Mouse (Mus musculus): ENCODE measurements around the gene Add3.
"Not testable (repeated sequence)": the region's sequence is repeated elsewhere in the genome, so short reads cannot be mapped to it uniquely, and the experiment has no call there.

The Add3 gene

GRCm38 (mm10) chr19:53193964-53194582 is 53.8 kb downstream of the Add3 start:
- peak; percentile 31 to 38 for DNase-seq (ENCODE audit: low spot score in 2 of 2)

DNA sequence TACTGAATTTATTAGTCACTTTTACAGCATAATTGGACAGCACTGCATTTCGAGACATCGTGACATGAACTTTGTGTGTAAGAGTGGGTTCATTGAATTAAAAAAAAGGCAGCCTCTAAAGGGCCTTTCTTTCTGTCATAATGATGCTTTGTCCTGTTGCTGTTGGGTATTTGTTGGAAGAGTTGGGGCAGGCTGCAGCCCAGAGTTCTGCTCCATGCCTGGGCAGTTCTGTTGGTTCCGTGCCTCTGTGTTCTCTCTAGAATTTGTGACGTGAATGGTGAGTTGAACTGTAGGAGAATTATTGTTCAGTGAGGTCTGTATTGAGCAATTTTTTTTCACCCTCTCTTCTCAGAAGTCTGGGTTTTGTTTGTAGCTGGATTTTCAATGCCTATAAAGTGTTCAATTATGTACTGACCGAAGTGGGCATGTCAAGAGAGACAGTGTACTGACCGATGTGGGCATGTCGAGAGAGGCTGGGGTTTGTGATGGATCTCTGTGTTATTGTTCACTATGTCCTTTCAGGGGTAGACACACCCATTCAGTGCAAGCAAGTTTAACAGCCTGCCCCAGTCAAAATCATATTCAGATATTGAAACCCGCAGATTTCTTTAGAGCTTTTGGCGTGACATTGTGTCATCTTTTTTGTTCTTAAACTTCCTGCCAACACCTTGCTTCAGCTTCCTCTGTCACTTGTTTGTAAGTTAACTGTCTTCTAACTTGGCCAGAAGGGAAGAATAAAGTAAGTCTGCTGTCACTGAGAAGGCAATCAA is 54.7 kb downstream of the Add3 start:
- DNase-seq (ENCODE audit: low spot score in 2 of 2) = no peak

GRCm38 (mm10) chr19:53196961-53197360 is 56.7 kb downstream of the Add3 start:
- no peak for DNase-seq (ENCODE audit: low spot score in 2 of 2)

DNA sequence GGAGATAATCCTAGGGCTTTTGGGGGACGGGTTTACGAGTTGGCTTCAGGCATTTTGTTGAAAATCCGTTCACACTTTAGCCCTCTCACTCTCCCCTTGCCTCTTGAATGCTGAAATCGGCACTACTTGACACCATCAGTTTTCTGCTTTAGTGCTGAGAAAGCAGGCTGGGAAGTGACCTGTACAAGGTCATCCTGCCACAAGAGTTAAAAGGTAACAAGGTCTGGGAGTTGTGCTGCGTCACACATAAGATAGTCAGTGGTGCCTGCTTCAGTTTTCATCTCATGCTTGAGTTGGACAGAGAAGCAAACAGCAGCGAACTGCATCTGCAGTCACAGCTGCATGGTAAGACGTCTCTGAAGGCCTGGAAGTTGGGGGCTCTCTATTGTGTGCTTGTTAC is 57.5 kb downstream of the Add3 start:
- no peak for DNase-seq (ENCODE audit: low spot score in 2 of 2)

DNA sequence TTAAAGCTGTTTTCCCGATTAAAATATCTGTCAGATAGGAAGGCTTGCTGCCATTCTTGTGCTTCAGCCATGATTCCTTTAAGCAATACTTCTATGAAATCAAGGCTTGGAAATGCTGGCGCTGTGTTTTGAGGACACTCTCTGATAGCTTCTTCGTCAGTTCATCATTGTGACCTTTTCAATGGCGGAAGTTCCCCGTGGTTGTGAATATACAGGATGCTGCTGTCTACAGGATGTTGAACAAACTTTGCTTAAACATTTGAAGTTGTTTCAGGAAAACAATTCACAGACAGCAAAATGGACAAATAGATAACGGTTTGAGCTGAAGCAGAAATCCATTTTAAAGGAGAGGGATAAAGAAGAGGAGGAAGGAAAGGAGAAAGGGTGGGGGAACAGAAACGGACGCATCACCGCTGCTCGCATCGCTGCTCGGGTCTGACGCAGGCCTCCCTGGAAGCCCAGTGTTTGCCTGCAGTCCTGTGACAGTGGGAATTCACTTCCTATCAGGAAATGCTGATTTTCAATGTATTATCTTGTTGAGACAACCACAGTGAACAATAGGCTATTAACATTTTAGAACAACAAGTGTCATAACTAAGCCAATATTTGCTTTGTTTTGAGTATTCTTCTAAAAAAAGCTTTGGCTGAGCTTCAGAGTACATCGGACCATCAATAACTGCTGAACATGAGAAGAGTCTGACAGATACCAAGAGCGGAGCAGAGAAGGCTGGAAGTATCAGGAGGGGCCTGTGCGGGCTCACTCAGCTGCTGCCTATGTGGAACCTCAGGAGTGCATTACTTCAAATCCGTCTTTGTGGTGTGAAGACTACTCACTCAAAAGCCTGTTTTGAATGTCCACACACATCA is 58.7 kb downstream of the Add3 start:
- no peak for DNase-seq (ENCODE audit: low spot score in 2 of 2)

GRCm38 (mm10) chr19:53199711-53200110 is 59.5 kb downstream of the Add3 start:
- DNase-seq (ENCODE audit: low spot score in 2 of 2) = no peak

- no peak for DNase-seq (ENCODE audit: low spot score in 2 of 2)
These were observed 61.9 kb downstream of the Add3 start for GRCm38 (mm10) chr19:53202116-53202515.

GRCm38 (mm10) chr19:53206986-53207385 is 66.7 kb downstream of the Add3 start:
- DNase-seq (ENCODE audit: low spot score in 2 of 2) = no peak

- no peak for DNase-seq (ENCODE audit: low spot score in 2 of 2)
These were observed 68.6 kb downstream of the Add3 start for GRCm38 (mm10) chr19:53208830-53209229.

DNA sequence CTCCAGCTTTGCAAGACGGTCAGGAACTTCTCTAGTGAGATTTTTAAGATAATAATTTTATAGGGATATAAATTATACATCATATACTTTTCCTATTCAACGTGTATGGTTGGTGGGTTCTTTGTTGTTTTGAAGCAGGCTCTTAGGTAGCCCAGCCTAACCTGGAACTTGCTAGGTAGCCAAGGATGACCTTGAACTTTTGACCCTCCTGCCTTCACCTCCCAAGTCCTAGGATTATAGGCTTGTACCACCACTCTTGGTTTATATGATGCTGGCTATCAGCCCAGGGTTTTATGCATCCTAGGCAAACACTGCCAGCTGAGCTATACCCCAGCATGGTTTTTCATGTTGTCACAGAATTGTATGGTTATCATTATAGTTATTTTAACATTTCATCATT is 70.0 kb downstream of the Add3 start:
- no peak for DNase-seq (ENCODE audit: low spot score in 2 of 2)

- DNase-seq (ENCODE audit: low spot score in 2 of 2) = no peak
These were observed 75.1 kb downstream of the Add3 start for GRCm38 (mm10) chr19:53215352-53215751.

- no peak for DNase-seq (ENCODE audit: low spot score in 2 of 2)
These were observed 76.7 kb downstream of the Add3 start for GRCm38 (mm10) chr19:53216761-53217538.

- DNase-seq (ENCODE audit: low spot score in 2 of 2) = no peak
These were observed 77.6 kb downstream of the Add3 start for GRCm38 (mm10) chr19:53217837-53218236.

GRCm38 (mm10) chr19:53219305-53219704 is 79.1 kb downstream of the Add3 start:
- DNase-seq (ENCODE audit: low spot score in 2 of 2) = no peak

GRCm38 (mm10) chr19:53221186-53221585 is 80.9 kb downstream of the Add3 start:
- DNase-seq (ENCODE audit: low spot score in 2 of 2) = no peak

DNA sequence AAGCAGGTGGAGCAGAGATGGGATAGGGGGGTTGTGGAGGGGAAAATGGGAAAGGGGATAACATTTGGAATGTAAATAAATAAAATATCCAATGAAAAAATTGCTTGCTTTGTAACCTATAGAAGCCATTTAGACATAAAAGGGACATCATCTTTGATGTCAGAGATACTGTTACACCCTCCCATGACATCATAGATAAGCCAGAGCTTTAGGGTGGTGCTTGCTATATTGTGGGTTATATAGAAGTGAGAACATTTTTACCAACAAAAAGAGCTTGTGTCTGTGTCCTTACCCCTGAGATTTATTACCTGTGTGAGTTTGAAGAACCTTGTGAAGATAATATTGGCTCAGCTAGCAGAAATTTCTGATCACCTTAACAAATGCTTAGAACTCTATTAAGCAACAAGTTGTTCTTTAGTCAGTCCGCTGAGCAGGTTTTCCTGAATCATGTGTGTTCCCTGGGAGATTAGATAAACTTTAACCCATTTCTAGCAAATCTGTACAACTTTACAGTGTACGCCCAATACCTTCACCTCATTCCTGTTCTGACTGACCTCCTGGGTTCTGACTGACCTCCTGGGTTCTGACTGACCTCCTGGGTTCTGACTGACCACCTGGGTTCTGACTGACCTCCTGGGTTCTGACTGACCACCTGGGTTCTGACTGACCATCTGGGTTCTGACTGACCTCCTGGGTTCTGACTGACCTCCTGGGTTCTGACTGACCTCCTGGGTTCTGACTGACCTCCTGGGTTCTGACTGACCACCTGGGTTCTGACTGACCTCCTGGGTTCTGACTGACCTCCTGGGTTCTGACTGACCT is 85.2 kb downstream of the Add3 start:
- DNase-seq (ENCODE audit: low spot score in 2 of 2) = not testable (repeated sequence)

- no peak for DNase-seq (ENCODE audit: low spot score in 2 of 2)
These were observed 86.4 kb downstream of the Add3 start for GRCm38 (mm10) chr19:53226651-53227050.

DNA sequence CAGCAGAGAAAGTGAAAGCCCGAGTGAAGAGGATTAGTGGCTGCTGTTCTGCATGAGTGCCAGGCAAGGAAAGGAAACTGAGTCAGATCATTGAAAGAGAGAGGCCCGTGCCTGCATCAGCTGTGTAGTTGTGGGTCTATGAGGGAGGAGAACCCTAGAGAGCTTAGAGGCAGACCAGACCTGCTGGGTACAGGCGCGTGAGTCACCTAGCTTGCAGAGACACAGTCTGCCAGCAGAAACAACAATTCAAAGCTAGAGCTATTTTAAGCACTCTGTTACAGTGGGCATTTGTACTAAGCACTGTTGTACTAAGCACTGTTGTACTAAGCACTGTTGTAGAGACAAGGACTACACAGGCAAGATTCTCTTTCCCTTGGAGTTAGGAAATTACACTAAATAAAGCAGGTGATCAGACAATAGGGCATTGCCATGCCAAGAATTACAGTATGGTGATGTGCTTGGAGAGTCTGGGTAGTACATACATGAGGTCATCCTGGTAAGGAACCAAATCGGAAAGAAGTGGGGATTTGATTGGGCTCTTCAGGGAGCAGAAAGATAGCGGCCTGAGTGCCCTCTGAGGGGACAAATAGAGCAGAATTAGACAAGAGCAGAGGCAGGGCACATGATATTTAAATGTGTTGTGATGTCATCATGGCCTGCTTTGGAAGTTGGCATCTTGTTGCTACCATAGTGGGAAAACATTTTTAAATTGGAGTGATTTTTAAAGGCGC is 88.0 kb downstream of the Add3 start:
- no peak for DNase-seq (ENCODE audit: low spot score in 2 of 2)

DNA sequence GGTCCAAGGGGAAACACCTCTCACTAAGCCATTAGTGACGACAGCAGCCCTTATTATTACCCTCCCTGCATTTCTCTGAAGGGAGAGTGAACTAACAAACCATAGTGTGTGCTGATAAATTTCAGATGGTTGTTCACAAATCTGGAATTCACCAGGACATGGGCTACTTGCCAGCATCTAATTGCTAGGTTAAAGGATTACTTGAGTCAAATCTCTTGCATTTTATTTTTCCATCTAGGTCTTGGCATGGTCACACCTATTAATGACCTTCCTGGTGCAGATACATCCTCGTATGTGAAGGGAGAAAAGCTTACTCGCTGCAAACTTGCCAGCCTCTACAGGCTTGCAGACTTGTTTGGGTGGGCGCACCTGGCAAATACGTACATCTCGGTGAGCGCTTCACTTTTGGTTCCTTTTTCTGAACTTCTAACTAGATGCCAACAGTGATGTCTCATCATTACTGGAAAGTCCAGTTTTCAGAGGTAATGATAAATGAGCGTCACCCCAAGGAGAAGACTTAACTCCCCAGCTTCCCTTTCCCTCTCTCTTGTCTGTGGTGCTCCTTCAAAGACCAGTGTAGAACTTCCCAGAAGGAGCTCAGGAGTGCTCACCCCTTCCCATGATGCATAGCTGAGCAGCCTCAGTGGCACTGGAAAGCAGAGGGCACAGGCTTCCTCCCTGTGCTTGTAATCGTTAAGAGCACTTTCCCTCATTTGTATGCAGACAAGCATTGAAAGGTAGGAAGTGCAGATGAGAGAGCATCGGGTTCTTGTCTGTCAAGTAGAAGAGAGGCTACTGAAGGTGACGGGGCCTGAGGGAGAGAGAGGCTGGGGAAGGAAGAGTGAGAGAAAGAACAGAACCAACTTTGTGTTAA is 90.9 kb downstream of the Add3 start:
- DNase-seq (ENCODE audit: low spot score in 2 of 2) = no peak
